Mouse (Mus musculus): ENCODE measurements around the gene Grm5.

DNA sequence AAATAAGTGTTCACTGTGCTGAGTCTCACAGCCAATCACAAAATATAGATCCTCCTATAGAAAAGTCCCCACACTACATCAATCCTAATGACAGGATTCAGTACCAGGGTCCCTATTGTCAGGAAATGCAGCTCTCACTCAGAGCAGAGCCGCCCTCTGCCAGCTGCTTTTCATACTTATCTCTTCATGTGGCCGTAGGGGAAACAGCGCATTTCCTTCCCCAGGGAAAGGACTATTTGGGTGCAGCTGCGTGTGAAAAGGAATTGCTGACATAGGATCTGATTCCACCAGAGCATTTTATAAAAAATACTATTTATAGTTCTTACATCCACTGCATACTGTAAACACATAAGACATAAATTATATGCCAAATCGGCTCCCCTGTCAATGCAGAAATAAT is 354.3 kb downstream of the Grm5 start:
- TF ChIP-seq CTCF (IDR thresholded peaks at IDR 0.05; ENCODE audit: borderline replicate concordance, insufficient read depth, low read length) (no peak), POLR2A (IDR thresholded peaks at IDR 0.05; ENCODE audit: low read depth, low read length) (no peak)

Measured in embryonic fibroblast, embryonic 13.5 days (primary cell).